Mouse (Mus musculus) hindbrain, embryonic 15.5 days (tissue): ENCODE measurements around the gene Mien1. TPM values are rescaled to one million over a fixed set of nuclear protein-coding genes. Genes with fewer than 3 reads are reported as not detected.

ENCODE experiments used
- ATAC-seq: fragments of 200-750 bp; cut with Nextera tagmentation; 2 replicates; pipeline ENCODE4 v1.8.0; 2017; ENCODE audit warnings: low read depth, moderate number of reproducible peaks, moderate TSS enrichment; ENCODE audit not compliant: low FRiP score
- H3K27ac ChIP-seq: fragments of 300-500 bp; sonication (generic); replicated peaks from 2 replicates; pipeline ENCODE4 v1.5.1; 2015; ENCODE audit warnings: mild to moderate bottlenecking, inconsistent platforms
- H3K27me3 ChIP-seq: fragments of 300-500 bp; sonication (generic); 2 replicates; pipeline ENCODE4 v1.6.1; 2015; ENCODE audit warnings: control low read depth, inconsistent platforms
- H3K36me3 ChIP-seq: fragments of 300-500 bp; sonication (generic); 2 replicates; pipeline ENCODE4 v1.6.1; 2015; ENCODE audit warnings: control low read depth, inconsistent platforms
- H3K4me1 ChIP-seq: fragments of 300-500 bp; sonication (generic); replicated peaks from 2 replicates; pipeline ENCODE4 v1.6.1; 2015; ENCODE audit warnings: control low read depth, inconsistent platforms
- H3K4me2 ChIP-seq: fragments of 300-500 bp; sonication (generic); 2 replicates; pipeline ENCODE4 v1.6.1; 2015; ENCODE audit warnings: moderate library complexity, mild to moderate bottlenecking, inconsistent platforms
- H3K4me3 ChIP-seq: fragments of 300-500 bp; sonication (generic); 2 replicates; pipeline ENCODE4 v1.5.1; 2015; ENCODE audit warnings: mild to moderate bottlenecking, inconsistent platforms
- H3K9ac ChIP-seq: fragments of 300-500 bp; sonication (generic); 2 replicates; pipeline ENCODE4 v1.6.1; 2015; ENCODE audit warnings: inconsistent platforms
- H3K9me3 ChIP-seq: fragments of 300-500 bp; sonication (generic); 2 replicates; pipeline ENCODE4 v1.6.1; 2016; ENCODE audit warnings: control low read depth, inconsistent platforms
- WGBS: fragments of 180-500 bp; shearing (Covaris S2); methylation state at CpG from one replicate; pipeline ENCODE4 v1.1.7; 2015; 5-methylcytosine and 5-hydroxymethylcytosine counted together
- polyA plus RNA-seq: library from polyadenylated mRNA; unstranded; fragments of >200 nt; fragmentation: Nextera tagmentation; extraction: Ambion mirVana; gene quantifications from 2 replicates; pipeline ENCODE4 v1.2.1, GENCODE M21; 2015

Mien1 gene
- polyA plus RNA-seq, 1 experiment from 2014 or later = 250 TPM

GRCm38 (mm10) chr11:98446213-98446561, 7.4 kb upstream of the Mien1 start, which contains the start of gene Grb7:
Grb7 (plus strand) TSS chr11:98446394.
- WGBS = 12% methylated on average over 5 of the region's 5 CpGs
- no peaks in the 10 kb centered on the region for H3K9me3 ChIP-seq
- no peak within 1 kb of the TSS for H3K9ac ChIP-seq
- H3K4me3 ChIP-seq = peak within 1 kb of the TSS; percentile 5; the same call in 1 of the 2 replicates
- H3K4me2 ChIP-seq = peak within 1 kb of the TSS; percentile 22
- no peaks in the 10 kb centered on the region for H3K36me3 ChIP-seq
- H3K27ac ChIP-seq = no peak within 1 kb of the TSS
- ATAC-seq = no peak
- peaks cover 6% of the 10 kb centered on the region for H3K4me1 ChIP-seq
- H3K27me3 ChIP-seq = peaks cover 36% of the 10 kb centered on the region

GRCm38 (mm10) chr11:98445679-98446078, 6.9 kb upstream of the Mien1 start:
- Histone ChIP-seq H3K4me1 (peaks cover 6% of the 10 kb centered on the region), H3K9ac (no peak overlapping the region), H3K27me3 (peaks cover 36% of the 10 kb centered on the region), H3K9me3 (no peaks in the 10 kb centered on the region), H3K27ac (no peak overlapping the region), H3K36me3 (no peaks in the 10 kb centered on the region), H3K4me2 (no peak overlapping the region), H3K4me3 (no peak overlapping the region)
- ATAC-seq = no peak
- 72% methylated on average over 4 of the region's 4 CpGs for WGBS

DNA sequence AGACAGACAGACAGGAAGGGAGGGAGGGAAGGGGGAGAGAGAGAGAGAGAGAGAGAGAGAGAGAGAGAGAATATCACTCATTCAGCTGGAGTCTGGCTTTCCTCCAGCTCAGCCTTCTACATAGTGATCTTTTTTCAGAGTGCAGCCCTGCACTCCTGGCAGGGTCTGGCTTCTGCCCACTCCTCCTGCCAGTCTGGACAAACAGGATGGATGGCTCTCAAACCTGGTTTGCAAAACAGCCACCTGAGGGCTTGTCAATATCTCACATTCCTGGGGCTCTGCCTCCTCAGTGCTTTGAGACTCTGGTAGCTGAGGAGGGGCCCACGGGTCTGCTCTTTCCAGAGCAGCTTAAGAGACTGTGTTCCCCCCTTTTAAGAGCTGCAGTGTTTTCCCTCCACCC, 6.4 kb upstream of the Mien1 start:
- Histone ChIP-seq H3K9me3 (no peaks in the 10 kb centered on the region), H3K27me3 (peaks cover 36% of the 10 kb centered on the region), H3K4me2 (no peak overlapping the region), H3K27ac (no peak overlapping the region), H3K4me3 (no peak overlapping the region), H3K4me1 (peaks cover 6% of the 10 kb centered on the region), H3K9ac (no peak overlapping the region), H3K36me3 (no peaks in the 10 kb centered on the region)
- 65% methylated on average over 1 of the region's 1 CpGs for WGBS
- no peak for ATAC-seq

DNA sequence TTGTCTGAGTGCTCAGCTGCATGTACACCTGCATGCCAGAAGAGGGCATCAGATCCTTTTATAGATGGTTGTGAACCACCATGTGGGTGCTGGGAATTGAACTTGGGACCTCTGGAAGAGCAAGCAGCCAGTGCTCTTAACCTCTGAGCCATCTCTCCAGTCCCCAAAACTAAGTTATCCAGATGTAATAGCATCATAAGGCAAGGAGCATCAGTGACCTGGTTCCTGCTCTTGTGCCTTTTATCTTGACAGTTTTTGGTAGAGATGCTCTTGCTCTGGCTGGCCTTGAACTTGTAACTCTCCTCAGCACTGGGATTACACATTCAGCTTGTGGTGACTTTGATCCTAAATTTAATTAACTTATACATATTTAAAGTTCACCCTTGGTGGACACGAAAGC, 4.9 kb upstream of the Mien1 start:
- Histone ChIP-seq H3K4me1 (peaks cover 6% of the 10 kb centered on the region), H3K4me3 (no peak overlapping the region), H3K9ac (no peak overlapping the region), H3K27ac (no peak overlapping the region), H3K27me3 (peaks cover 30% of the 10 kb centered on the region), H3K9me3 (no peaks in the 10 kb centered on the region), H3K4me2 (no peak overlapping the region), H3K36me3 (no peaks in the 10 kb centered on the region)
- no peak for ATAC-seq
- WGBS = 97% methylated on average over 1 of the region's 1 CpGs

DNA sequence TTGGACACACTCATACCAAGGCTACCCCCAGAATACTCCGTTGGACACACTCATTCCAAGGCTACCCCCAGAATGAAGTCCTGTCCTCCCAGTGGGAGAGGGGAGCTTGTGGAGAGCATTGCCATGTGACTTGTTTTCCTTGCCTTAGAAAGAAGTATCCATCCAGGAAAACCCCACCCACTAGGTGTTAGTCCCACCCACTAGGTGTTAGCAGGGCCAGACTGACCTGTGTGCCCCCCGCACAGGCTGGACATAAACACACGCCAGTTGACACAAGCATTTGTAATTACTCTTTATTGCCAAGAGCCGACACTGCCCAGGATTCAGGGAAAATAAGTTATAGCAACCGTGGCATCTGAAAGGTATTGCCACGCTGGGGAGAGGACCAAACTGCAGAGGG, 1.4 kb downstream of the Mien1 start:
- Histone ChIP-seq H3K4me1 (peaks cover 7% of the 10 kb centered on the region), H3K36me3 (no peaks in the 10 kb centered on the region), H3K27me3 (no peaks in the 10 kb centered on the region), H3K4me2 (no peak overlapping the region), H3K27ac (no peak overlapping the region), H3K4me3 (no peak overlapping the region), H3K9ac (no peak overlapping the region), H3K9me3 (no peaks in the 10 kb centered on the region)
- 89% methylated on average over 6 of the region's 6 CpGs for WGBS
- no peak for ATAC-seq

DNA sequence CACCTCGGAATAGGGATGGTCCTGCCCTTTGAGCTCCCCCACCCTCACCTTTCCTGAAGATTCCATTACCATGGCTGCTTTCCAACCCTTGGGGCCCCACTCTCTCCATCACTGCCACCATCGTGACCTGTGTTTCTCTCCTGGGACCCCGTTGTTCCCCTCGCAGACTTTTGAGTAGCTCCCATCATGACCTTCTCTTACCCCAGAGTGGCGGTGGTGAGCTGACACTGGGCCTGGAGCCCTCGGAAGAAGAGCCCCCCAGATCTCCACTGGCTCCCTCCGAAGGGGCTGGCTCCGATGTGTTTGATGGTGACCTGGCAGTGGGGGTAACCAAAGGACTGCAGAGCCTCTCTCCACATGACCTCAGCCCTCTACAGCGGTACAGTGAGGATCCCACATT, 3.1 kb downstream of the Mien1 start:
- H3K4me2 ChIP-seq = no peak overlapping the region
- no peak overlapping the region for H3K27ac ChIP-seq
- H3K9me3 ChIP-seq = no peaks in the 10 kb centered on the region
- H3K4me3 ChIP-seq = no peak overlapping the region
- no peaks in the 10 kb centered on the region for H3K36me3 ChIP-seq
- no peak overlapping the region for H3K9ac ChIP-seq
- no peaks in the 10 kb centered on the region for H3K27me3 ChIP-seq
- H3K4me1 ChIP-seq = peaks cover 7% of the 10 kb centered on the region
- 91% methylated on average over 9 of the region's 9 CpGs for WGBS
- no peak for ATAC-seq

DNA sequence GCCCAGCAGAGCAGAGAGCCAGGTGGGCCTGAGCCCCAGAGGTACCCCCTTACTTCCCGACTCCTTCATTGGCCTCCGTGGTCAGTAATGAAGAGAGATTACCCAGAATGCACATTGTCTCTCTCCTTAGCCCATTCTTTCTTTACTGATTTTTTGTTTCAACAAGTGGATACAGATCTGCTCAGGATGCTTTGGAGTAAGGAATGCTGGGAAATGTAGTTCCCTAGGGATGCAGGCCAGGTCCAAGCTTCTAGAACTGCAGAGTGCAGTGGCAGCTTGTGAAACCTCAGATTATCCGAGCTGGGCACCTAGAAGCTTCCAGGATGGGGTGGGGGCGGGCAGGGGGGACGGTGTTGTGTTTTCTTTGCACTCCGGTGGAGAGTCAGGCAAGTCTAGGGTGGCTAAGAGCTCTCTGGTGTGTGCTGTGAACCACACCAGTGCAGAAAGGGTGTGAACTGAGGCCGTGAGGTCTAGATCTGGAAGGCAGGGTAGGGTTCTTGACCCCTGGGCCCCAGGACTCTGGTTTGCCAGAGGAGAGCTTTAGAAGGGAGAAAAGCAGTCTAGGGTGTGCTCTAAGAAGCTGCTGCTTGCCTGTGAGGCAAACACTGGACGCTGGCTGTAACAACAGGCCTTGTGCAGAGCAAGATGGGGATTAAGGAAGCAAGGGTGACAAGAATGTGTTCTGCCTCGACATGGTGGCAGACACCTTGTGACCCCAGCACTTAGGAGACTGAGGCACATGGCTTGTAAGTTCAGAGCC, 6.9 kb downstream of the Mien1 start:
- Histone ChIP-seq H3K4me3 (no peak overlapping the region), H3K9ac (no peak overlapping the region), H3K27ac (no peak overlapping the region), H3K4me1 (no peaks in the 10 kb centered on the region), H3K27me3 (no peaks in the 10 kb centered on the region), H3K36me3 (no peaks in the 10 kb centered on the region), H3K9me3 (no peaks in the 10 kb centered on the region), H3K4me2 (no peak overlapping the region)
- WGBS = 89% methylated on average over 9 of the region's 9 CpGs
- ATAC-seq = no peak

DNA sequence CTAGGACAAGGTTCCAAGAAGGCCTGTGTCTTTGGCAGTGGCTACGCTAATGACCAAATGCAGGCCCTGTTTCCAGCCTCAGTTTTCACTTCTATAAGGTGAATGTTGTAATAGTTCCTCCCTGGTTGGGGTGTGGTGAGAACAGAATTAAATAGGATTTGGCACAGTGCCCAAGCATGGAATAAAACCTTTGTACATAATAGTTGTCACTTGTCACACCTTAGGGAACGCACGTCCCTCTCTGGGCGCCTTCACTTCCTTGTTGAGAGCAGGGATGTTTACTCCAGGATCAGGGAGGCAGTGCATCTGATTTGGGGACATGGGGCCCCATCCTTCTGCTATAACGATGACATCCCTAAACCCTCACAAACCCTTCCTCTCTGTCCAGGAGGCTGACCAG, 10.4 kb downstream of the Mien1 start:
- no peaks in the 10 kb centered on the region for H3K9me3 ChIP-seq
- no peak overlapping the region for H3K4me3 ChIP-seq
- H3K36me3 ChIP-seq = no peaks in the 10 kb centered on the region
- H3K27ac ChIP-seq = no peak overlapping the region
- no peaks in the 10 kb centered on the region for H3K27me3 ChIP-seq
- H3K9ac ChIP-seq = no peak overlapping the region
- ATAC-seq = no peak
- H3K4me2 ChIP-seq = no peak overlapping the region
- no peaks in the 10 kb centered on the region for H3K4me1 ChIP-seq
- 88% methylated on average over 5 of the region's 5 CpGs for WGBS

GRCm38 (mm10) chr11:98426592-98426991, 12.2 kb downstream of the Mien1 start:
- H3K36me3 ChIP-seq = no peaks in the 10 kb centered on the region
- H3K9ac ChIP-seq = no peak overlapping the region
- H3K4me1 ChIP-seq = no peaks in the 10 kb centered on the region
- H3K4me3 ChIP-seq = no peak overlapping the region
- H3K27me3 ChIP-seq = no peaks in the 10 kb centered on the region
- no peak overlapping the region for H3K4me2 ChIP-seq
- H3K27ac ChIP-seq = no peak overlapping the region
- ATAC-seq = no peak
- no peaks in the 10 kb centered on the region for H3K9me3 ChIP-seq
- 94% methylated on average over 7 of the region's 7 CpGs for WGBS

GRCm38 (mm10) chr11:98418939-98419547, 19.7 kb downstream of the Mien1 start:
- no peak overlapping the region for H3K27ac ChIP-seq
- H3K36me3 ChIP-seq = no peaks in the 10 kb centered on the region
- H3K27me3 ChIP-seq = peaks cover under 1% of the 10 kb centered on the region
- no peaks in the 10 kb centered on the region for H3K9me3 ChIP-seq
- H3K9ac ChIP-seq = no peak overlapping the region
- H3K4me2 ChIP-seq = no peak overlapping the region
- WGBS = 85% methylated on average over 10 of the region's 10 CpGs
- no peak overlapping the region for H3K4me3 ChIP-seq
- ATAC-seq = no peak
- peaks cover 7% of the 10 kb centered on the region; the same call in 1 of the 2 replicates for H3K4me1 ChIP-seq

DNA sequence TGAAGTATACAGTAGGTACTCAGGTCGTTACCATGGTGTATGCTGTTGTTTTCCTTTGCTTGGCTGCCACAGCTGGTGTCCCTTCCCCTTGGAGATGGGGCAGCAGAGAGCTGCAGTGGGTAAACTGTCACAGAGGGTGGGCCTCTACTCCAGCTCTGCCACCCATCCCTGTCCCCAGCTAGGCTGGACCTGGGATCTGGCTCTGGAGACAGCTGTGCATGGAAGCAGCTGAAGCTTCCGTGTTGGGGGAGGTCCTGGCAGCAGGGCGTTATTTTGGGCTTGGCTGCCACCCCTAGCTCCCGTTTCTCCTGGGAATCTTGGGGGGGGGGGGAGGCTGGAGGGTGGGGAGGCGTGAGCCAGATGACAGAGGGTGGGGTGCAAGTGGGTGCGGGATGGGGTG, 20.5 kb downstream of the Mien1 start:
- peaks cover 7% of the 10 kb centered on the region for H3K27me3 ChIP-seq
- 63% methylated on average over 5 of the region's 6 CpGs for WGBS

GRCm38 (mm10) chr11:98417074-98417473, 21.7 kb downstream of the Mien1 start:
- no peak overlapping the region for H3K4me3 ChIP-seq

More for the DNA sequence above, 20.5 kb downstream of the Mien1 start:
- no peak overlapping the region for H3K4me2 ChIP-seq
- H3K36me3 ChIP-seq = no peaks in the 10 kb centered on the region
- H3K27ac ChIP-seq = no peak overlapping the region
- H3K9me3 ChIP-seq = no peaks in the 10 kb centered on the region
- ATAC-seq = no peak
- H3K4me1 ChIP-seq = peaks cover 15% of the 10 kb centered on the region; the same call in 1 of the 2 replicates
- H3K9ac ChIP-seq = no peak overlapping the region
- H3K4me3 ChIP-seq = no peak overlapping the region

More at GRCm38 (mm10) chr11:98417074-98417473, 21.7 kb downstream of the Mien1 start:
- H3K36me3 ChIP-seq = no peaks in the 10 kb centered on the region
- 92% methylated on average over 1 of the region's 1 CpGs for WGBS
- peaks cover 15% of the 10 kb centered on the region for H3K27me3 ChIP-seq
- no peak overlapping the region for H3K4me2 ChIP-seq
- H3K9ac ChIP-seq = no peak overlapping the region
- H3K27ac ChIP-seq = no peak overlapping the region
- ATAC-seq = no peak
- H3K4me1 ChIP-seq = peaks cover 27% of the 10 kb centered on the region
- H3K9me3 ChIP-seq = no peaks in the 10 kb centered on the region
